Mouse (Mus musculus) forebrain, embryonic 15.5 days (tissue): ENCODE measurements around the gene E2f8. TPM values are rescaled to one million over a fixed set of nuclear protein-coding genes. Genes with fewer than 3 reads are reported as not detected.
A peak's percentile ranks its signal among the peaks of the same experiment; 100 is the strongest.

ENCODE experiments used
- ATAC-seq: fragments of 200-750 bp; cut with Nextera tagmentation; replicated peaks from 2 replicates; pipeline ENCODE4 v1.8.0; 2017; ENCODE audit warnings: mild to moderate bottlenecking, moderate TSS enrichment, moderate library complexity
- H3K27ac ChIP-seq: fragments of 300-500 bp; sonication (generic); replicated peaks from 2 replicates; pipeline ENCODE4 v1.5.1; 2015; ENCODE audit warnings: mild to moderate bottlenecking, inconsistent platforms
- H3K27me3 ChIP-seq: fragments of 300-500 bp; sonication (generic); 2 replicates; pipeline ENCODE4 v1.6.1; 2015; ENCODE audit warnings: inconsistent platforms
- H3K36me3 ChIP-seq: fragments of 300-500 bp; sonication (generic); 2 replicates; pipeline ENCODE4 v1.6.1; 2015; ENCODE audit warnings: mild to moderate bottlenecking, inconsistent platforms
- H3K4me1 ChIP-seq: fragments of 300-500 bp; sonication (generic); 2 replicates; pipeline ENCODE4 v1.6.1; 2015; ENCODE audit warnings: inconsistent platforms
- H3K4me2 ChIP-seq: fragments of 300-500 bp; sonication (generic); replicated peaks from 2 replicates; pipeline ENCODE4 v1.6.1; 2015; ENCODE audit warnings: mild to moderate bottlenecking, inconsistent platforms
- H3K4me3 ChIP-seq: fragments of 300-500 bp; sonication (generic); 2 replicates; pipeline ENCODE4 v1.5.1; 2015; ENCODE audit warnings: mild to moderate bottlenecking, inconsistent platforms
- H3K9ac ChIP-seq: fragments of 300-500 bp; sonication (generic); replicated peaks from 2 replicates; pipeline ENCODE4 v1.6.1; 2015; ENCODE audit warnings: mild to moderate bottlenecking, inconsistent platforms
- H3K9me3 ChIP-seq: fragments of 300-500 bp; sonication (generic); 2 replicates; pipeline ENCODE4 v1.6.1; 2016; ENCODE audit warnings: inconsistent platforms
- WGBS: fragments of 180-500 bp; shearing (Covaris S2); methylation state at CpG from one replicate; pipeline ENCODE4 v1.1.7; 2015; ENCODE audit warnings: mixed read lengths; 5-methylcytosine and 5-hydroxymethylcytosine counted together
- polyA plus RNA-seq: library from polyadenylated mRNA; unstranded; fragments of >200 nt; fragmentation: Nextera tagmentation; extraction: Ambion mirVana; gene quantifications from 2 replicates; pipeline ENCODE4 v1.2.1, GENCODE M21; 2015

Gene E2f8
- 6.3 and 7.0 TPM in 2 replicates for polyA plus RNA-seq

DNA sequence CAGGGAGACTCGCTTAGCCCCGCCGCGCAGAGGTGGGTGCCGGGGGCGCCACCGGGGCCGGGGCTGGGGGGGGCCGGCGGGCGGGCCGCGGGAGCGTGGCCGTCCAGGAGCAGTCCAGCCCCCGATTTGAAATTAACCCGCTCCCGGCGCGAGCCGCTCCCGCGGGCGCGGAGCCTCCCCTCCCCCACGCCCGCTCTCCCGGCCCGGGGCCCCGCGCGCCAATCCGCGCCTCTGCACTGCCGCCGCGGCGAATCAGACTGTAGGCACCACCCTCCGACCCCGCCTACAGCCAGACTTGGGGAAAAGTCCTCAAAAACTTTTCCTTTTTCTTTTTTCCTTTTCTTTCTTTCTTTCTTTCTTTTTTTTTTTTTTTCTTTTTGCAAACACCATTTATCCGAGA lies at the start of gene E2f8:
TSS of gene E2f8 (minus strand) at position 111 of the 400 bp plus-strand sequence.
- under 1% methylated on average over 41 of the region's 41 CpGs for WGBS
- ATAC-seq = peak; percentile 79
- Histone ChIP-seq H3K27ac (peak within 1 kb of the TSS; percentile 57), H3K4me1 (peaks cover 21% of the 10 kb centered on the region), H3K9ac (peak within 1 kb of the TSS; percentile 55), H3K4me3 (peak within 1 kb of the TSS; percentile 74), H3K27me3 (peaks cover 31% of the 10 kb centered on the region), H3K36me3 (no peaks in the 10 kb centered on the region), H3K4me2 (peak within 1 kb of the TSS; percentile 100), H3K9me3 (no peaks in the 10 kb centered on the region)

DNA sequence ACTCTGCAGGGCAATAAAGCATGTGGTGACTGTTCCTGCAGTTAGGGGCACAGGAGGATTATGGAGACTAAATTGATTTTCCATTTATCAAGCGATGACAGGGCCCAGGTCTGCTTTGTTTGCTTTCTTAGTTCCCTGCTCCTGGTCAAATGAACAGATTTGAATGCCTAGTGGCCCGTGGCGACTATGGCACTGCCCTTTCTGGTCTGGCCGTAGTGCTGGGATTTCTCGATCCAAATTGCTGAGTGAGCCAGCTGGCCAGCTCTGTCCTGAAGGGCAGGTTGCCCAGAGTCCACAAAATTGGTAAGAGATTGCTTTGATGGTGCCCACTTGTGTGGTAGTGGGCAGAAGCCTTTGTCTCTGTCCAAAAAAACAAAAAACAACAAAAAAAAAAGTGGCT lies 49.0 kb upstream of the E2f8 start:
- Histone ChIP-seq H3K36me3 (no peaks in the 10 kb centered on the region), H3K9me3 (no peaks in the 10 kb centered on the region), H3K4me1 (no peaks in the 10 kb centered on the region), H3K4me3 (no peak overlapping the region), H3K4me2 (no peak overlapping the region), H3K27ac (no peak overlapping the region), H3K9ac (no peak overlapping the region), H3K27me3 (no peaks in the 10 kb centered on the region)
- WGBS = 27% methylated on average over 5 of the region's 5 CpGs
- ATAC-seq = no peak

DNA sequence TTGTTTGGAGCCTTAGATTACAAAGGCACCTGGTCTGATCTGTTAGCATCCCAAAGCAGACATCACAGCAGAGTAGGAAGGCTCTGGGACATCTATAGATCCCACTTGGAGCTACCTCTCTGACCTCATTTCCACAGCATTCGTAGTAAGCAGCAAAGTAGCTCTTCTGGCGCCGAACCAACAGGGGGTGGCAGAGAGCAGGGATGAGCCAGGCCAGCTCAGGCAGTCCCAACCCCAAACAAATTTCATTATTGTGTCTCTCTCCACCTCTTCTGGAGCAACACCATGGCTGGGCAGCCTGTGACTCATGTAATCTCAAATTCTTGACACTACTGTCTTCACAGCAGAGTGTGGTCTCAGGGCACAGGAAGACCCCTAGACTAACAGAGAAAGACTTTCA lies 47.0 kb upstream of the E2f8 start:
- Histone ChIP-seq H3K4me1 (no peaks in the 10 kb centered on the region), H3K27ac (no peak overlapping the region), H3K9me3 (no peaks in the 10 kb centered on the region), H3K36me3 (no peaks in the 10 kb centered on the region), H3K27me3 (no peaks in the 10 kb centered on the region), H3K4me2 (no peak overlapping the region), H3K9ac (no peak overlapping the region), H3K4me3 (no peak overlapping the region)
- 10% methylated on average over 3 of the region's 3 CpGs for whole genome bisulfite sequencing
- 0 out of 2 replicates have a peak, but pooled peaks have one; percentile 41 for ATAC-seq

DNA sequence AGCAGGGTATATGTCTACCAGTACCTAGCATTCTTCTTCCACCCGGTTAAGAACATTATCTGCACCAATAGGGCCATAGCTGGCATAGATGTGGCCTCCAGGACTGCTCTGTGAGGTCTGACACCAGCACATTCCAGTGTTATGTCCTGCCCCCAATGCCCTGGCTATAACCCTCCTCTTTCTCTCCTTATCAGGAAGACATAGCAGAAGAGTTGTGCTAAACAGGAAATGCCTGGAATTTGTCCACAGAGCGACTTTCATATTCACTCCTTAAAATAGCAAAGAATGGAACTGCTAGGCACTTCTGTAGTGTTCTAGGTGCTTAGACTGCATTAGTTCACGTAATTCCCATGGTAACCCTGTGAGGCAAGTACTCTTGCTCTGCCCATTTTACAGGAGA lies 43.8 kb upstream of the E2f8 start:
- Histone ChIP-seq H3K4me1 (no peaks in the 10 kb centered on the region), H3K9me3 (no peaks in the 10 kb centered on the region), H3K36me3 (no peaks in the 10 kb centered on the region), H3K27me3 (no peaks in the 10 kb centered on the region), H3K4me2 (no peak overlapping the region), H3K4me3 (no peak overlapping the region), H3K27ac (no peak overlapping the region), H3K9ac (no peak overlapping the region)
- ATAC-seq = no peak
- WGBS = 90% methylated on average over 3 of the region's 3 CpGs

DNA sequence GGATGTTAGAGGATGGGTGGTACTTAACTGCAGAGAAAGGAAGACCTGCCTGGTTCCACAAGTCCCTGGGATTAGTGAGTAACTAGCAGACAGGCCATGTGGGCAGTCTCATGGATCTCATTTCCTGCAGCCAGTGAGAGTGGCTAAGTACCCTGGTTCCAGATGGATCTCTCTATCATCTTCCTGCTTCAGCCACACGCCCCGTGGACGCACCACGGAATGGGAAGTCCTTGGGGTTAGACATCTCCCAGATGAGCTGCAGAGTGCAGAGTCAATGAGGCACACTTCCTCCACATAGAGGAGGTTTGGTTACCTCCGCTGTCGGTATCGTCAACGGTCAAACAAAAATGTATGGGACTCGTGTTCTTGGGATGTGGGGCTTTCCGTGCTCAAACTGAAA lies 42.2 kb upstream of the E2f8 start:
- 90% methylated on average over 10 of the region's 10 CpGs for WGBS
- H3K4me1 ChIP-seq = no peaks in the 10 kb centered on the region
- H3K36me3 ChIP-seq = no peaks in the 10 kb centered on the region
- no peaks in the 10 kb centered on the region for H3K9me3 ChIP-seq
- H3K27ac ChIP-seq = no peak overlapping the region
- H3K27me3 ChIP-seq = peaks cover 2% of the 10 kb centered on the region; the same call in 1 of the 2 replicates
- no peak for ATAC-seq
- no peak overlapping the region for H3K4me3 ChIP-seq
- H3K9ac ChIP-seq = no peak overlapping the region
- H3K4me2 ChIP-seq = no peak overlapping the region

DNA sequence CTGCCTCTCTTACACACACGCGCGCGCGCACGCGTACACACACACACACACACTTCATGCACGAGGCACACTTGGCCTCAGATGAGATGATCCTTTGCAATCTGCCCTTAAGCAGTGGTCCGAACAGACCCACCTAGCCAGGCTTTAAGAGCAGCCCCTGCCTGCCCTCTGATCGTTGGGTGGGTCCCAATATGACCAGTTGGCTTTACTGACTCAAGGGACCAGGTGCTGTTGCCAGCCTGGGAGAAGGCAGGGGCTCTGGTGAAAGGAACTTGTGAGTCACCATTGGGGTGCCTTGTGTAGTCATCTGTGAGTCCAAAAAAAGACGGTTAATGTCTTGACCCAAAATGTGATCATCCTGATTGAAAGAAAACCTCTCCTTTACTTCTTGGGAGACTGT lies 37.0 kb upstream of the E2f8 start:
- 17% methylated on average over 11 of the region's 11 CpGs for WGBS
- no peak overlapping the region for H3K4me3 ChIP-seq
- no peaks in the 10 kb centered on the region for H3K36me3 ChIP-seq
- no peak overlapping the region for H3K9ac ChIP-seq
- H3K4me2 ChIP-seq = no peak overlapping the region
- ATAC-seq = no peak
- H3K9me3 ChIP-seq = no peaks in the 10 kb centered on the region
- peaks cover 18% of the 10 kb centered on the region for H3K27me3 ChIP-seq
- H3K27ac ChIP-seq = no peak overlapping the region
- H3K4me1 ChIP-seq = peaks cover 3% of the 10 kb centered on the region; the same call in 1 of the 2 replicates

DNA sequence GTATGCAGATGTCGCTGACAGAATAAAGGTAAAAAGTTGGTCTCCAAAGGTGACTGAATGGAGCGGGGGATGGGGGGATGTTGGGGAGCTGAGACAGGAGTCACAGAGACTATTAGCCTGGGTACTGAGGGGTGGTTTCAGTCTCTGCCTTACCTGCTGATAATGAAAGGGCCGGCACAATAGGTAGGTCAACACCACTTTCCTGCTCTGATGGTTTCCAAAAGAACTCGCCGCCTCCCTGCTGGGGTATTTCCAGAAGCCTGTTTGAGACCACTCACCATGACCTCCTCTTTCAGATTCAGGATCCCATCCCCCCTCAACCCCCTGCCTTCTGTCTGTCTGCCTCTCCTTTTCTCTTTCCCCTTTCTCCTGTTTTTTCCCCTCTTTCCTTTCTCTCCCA lies 36.6 kb upstream of the E2f8 start:
- 12% methylated on average over 5 of the region's 5 CpGs for WGBS
- ATAC-seq = no peak
- H3K27ac ChIP-seq = no peak overlapping the region
- H3K36me3 ChIP-seq = no peaks in the 10 kb centered on the region
- H3K9ac ChIP-seq = no peak overlapping the region
- H3K4me3 ChIP-seq = no peak overlapping the region
- no peaks in the 10 kb centered on the region for H3K9me3 ChIP-seq
- H3K4me2 ChIP-seq = no peak overlapping the region
- peaks cover 18% of the 10 kb centered on the region for H3K27me3 ChIP-seq
- peaks cover 3% of the 10 kb centered on the region; the same call in 1 of the 2 replicates for H3K4me1 ChIP-seq

DNA sequence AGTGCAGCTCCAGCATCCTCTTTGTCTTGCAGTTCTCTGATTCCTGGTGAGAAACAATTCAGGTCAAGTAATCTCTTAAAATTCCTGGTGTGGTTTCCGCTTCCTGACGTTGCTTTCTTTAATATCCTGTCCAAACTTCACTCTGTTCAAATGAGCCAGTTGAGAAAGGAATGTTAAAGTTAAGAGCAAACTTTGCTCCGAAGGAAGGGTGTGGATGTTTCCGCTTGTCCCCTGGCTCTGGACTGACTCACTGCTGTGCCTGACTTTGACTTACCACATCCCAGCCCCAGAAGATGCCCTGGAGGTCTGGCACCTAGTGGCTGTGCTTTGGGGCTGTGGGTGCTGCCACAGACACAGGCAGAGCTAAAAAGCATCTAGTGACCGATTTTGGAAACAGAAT lies 36.1 kb upstream of the E2f8 start:
- no peaks in the 10 kb centered on the region for H3K36me3 ChIP-seq
- peaks cover 18% of the 10 kb centered on the region for H3K27me3 ChIP-seq
- no peaks in the 10 kb centered on the region for H3K9me3 ChIP-seq
- ATAC-seq = no peak
- no peak overlapping the region for H3K9ac ChIP-seq
- peaks cover 3% of the 10 kb centered on the region; the same call in 1 of the 2 replicates for H3K4me1 ChIP-seq
- no peak overlapping the region for H3K4me2 ChIP-seq
- WGBS = 17% methylated on average over 5 of the region's 5 CpGs
- no peak overlapping the region for H3K4me3 ChIP-seq
- no peak overlapping the region for H3K27ac ChIP-seq

DNA sequence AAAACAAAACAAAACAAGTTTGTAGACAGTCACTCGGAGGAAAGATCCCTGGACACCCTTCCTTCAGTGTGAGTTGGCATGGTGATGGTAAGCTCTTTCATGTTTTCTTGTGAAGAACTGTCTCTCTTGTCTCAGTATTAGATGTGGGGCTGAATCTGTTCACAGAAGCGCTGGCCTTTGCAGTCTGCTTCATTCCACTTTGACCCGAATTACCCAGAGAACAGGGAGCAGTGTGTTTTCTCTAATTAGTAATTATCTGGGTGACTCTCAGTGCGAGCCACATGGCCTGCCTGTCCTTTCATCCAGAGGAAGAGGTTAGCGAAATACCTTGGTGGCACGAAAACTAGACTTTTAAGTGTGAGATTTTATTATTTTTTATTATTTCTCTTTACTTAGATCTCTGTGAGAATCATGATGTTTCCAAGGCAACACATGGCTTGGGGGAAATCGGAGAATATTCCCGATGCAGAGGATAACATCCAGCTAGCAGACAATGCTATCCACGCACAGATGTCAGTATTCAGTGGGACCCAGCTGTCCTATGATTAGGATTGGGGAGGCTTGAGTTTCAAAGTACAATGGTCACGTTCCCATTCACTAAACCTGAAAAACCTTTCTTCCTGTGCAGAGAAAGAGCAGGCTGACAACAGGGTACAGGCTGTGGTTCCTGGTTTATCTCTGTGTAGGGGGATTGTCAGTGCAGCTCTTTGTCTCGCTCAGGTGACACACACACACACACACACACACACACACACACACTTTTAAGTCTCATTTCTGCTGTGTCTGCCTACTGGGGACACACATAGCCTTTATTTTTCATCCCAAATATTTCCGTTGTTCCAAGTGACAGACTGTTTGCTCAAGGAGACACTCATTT lies 33.5 kb upstream of the E2f8 start:
- H3K9ac ChIP-seq = no peak overlapping the region
- no peak overlapping the region for H3K4me2 ChIP-seq
- WGBS = 34% methylated on average over 12 of the region's 12 CpGs
- ATAC-seq = peak; percentile 42; the same call in 1 of the 2 replicates
- peaks cover 18% of the 10 kb centered on the region for H3K27me3 ChIP-seq
- no peak overlapping the region for H3K27ac ChIP-seq
- peaks cover 14% of the 10 kb centered on the region for H3K4me1 ChIP-seq
- no peaks in the 10 kb centered on the region for H3K9me3 ChIP-seq
- H3K4me3 ChIP-seq = no peak overlapping the region
- H3K36me3 ChIP-seq = no peaks in the 10 kb centered on the region

DNA sequence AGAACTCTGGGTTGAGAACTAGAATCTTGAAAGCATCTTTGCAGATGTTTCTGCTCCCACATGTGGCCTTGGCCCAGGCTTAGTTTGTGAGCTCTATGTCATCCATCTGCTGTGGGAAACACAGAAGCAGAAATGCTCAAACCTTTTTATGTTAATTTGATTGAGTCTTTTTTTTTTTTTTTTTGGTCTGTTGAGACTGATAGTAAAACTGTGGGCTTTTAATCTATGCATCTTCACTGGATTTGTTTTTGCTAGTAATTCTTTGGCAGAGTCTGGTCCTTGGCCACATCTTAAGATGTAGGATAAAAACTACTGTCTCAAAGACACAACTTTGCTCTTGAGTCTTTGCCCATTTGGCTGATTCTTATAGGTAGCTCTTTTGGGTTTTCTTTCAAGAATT lies 29.8 kb upstream of the E2f8 start:
- H3K4me3 ChIP-seq = no peak overlapping the region

DNA sequence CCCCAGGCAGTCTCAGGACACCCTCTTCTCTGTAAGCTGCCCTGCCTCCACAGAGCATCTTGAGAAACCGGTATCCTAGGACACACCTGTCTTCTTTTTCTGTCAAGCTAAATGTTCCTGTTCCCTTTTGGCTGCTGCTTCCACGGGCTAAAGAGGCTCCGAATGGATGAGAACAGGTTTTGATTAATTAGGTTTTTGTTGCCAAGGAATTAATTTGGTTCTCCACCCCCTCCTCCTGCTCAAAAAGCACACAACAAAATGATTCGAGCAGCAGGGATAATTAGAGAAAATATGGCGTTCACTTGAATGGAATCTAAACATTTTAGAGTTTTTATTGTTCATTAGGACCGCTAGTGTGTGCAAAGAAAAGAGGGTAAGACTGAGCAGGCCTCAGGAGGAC lies 28.9 kb upstream of the E2f8 start:
- H3K36me3 ChIP-seq = no peaks in the 10 kb centered on the region
- ATAC-seq = peak; percentile 45
- no peaks in the 10 kb centered on the region for H3K9me3 ChIP-seq
- H3K27me3 ChIP-seq = peaks cover 4% of the 10 kb centered on the region; the same call in 1 of the 2 replicates
- no peak overlapping the region for H3K4me2 ChIP-seq
- H3K4me1 ChIP-seq = peaks cover 20% of the 10 kb centered on the region
- peak overlapping the region; percentile 38; the same call in 1 of the 2 replicates for H3K27ac ChIP-seq
- H3K9ac ChIP-seq = no peak overlapping the region
- WGBS = 10% methylated on average over 6 of the region's 6 CpGs
- no peak overlapping the region for H3K4me3 ChIP-seq

More for the DNA sequence above, 29.8 kb upstream of the E2f8 start:
- Histone ChIP-seq H3K9me3 (no peaks in the 10 kb centered on the region), H3K27ac (no peak overlapping the region), H3K4me1 (peaks cover 23% of the 10 kb centered on the region), H3K9ac (no peak overlapping the region), H3K4me2 (no peak overlapping the region), H3K36me3 (no peaks in the 10 kb centered on the region), H3K27me3 (peaks cover 4% of the 10 kb centered on the region; the same call in 1 of the 2 replicates)
- no peak for ATAC-seq

DNA sequence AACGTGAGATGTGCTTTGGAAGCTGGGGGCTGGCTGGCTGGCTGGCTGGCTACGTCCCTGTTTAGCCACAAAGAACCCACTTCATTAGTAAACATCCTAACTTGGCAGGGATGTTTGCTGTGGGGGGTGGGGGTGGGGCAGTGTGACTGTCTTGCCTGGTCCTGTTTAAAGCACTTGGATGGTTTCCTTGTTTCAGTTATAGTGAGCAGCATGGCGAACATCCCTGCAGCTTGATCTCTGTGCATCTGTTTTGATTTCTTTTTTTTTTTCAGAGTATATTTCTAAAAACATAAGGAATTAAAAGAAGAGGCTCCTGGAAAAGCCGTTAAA lies 27.9 kb upstream of the E2f8 start:
- Histone ChIP-seq H3K9me3 (no peaks in the 10 kb centered on the region), H3K4me2 (no peak overlapping the region), H3K9ac (no peak overlapping the region), H3K27me3 (peaks cover 4% of the 10 kb centered on the region; the same call in 1 of the 2 replicates), H3K27ac (0 out of 2 replicates have a peak overlapping the region, but pooled peaks have one; percentile 38), H3K4me1 (peaks cover 20% of the 10 kb centered on the region), H3K4me3 (no peak overlapping the region), H3K36me3 (no peaks in the 10 kb centered on the region)
- ATAC-seq = peak; percentile 30; the same call in 1 of the 2 replicates
- 29% methylated on average over 4 of the region's 4 CpGs for WGBS
